12 mouse cellular contexts compared by ENCODE assay signal in genomic region chr5:114309680-114310036, GRCm38 (mm10). TPM values are rescaled to one million over a fixed set of nuclear protein-coding genes. Genes with fewer than 3 reads are reported as not detected.
DNase-seq lines count a peak whose midpoint lies in the region; ATAC-seq lines count a peak whose summit lies in the region.
"Had no signal": no experiment of that assay in that cellular context is flagged by ENCODE, and none has a peak within 500 bp of the region (broad histone marks: within the 10 kb centered on the region; RNA-seq: fewer than 3 reads in every experiment).

No protein-coding gene starts in this region.

- H3K9ac ChIP-seq in hindbrain, embryonic 13.5 days: no peak overlapping the region
- no peak overlapping the region for H3K9ac ChIP-seq in hindbrain, embryonic 16.5 days (ENCODE audit: low read depth, low read length)
- no peak overlapping the region for H3K9ac ChIP-seq in midbrain, embryonic 13.5 days (replicated peaks)
- no peak overlapping the region for H3K9ac ChIP-seq in midbrain, embryonic 14.5 days (replicated peaks; ENCODE audit: low read length)
- H3K9ac ChIP-seq in liver, embryonic 11.5 days (ENCODE audit: low read depth, low read length): no peak overlapping the region
- peak overlapping the region; percentile 55 for H3K9ac ChIP-seq in stomach, embryonic 16.5 days (ENCODE audit: low read length)
- H3K9ac ChIP-seq: embryonic facial prominence, embryonic 15.5 days had no signal

- H3K27me3 ChIP-seq in hindbrain, embryonic 13.5 days: peaks cover 69% of the 10 kb centered on the region
- peaks cover 6% of the 10 kb centered on the region; the same call in 1 of the 2 replicates for H3K27me3 ChIP-seq in hindbrain, embryonic 16.5 days (replicated peaks; ENCODE audit: control insufficient read depth, insufficient read depth, low read length)
- H3K27me3 ChIP-seq in midbrain, embryonic 13.5 days: peaks cover 58% of the 10 kb centered on the region
- H3K27me3 ChIP-seq in midbrain, embryonic 14.5 days (ENCODE audit: control insufficient read depth, insufficient read depth, low read length): peaks cover 14% of the 10 kb centered on the region; the same call in 1 of the 2 replicates
- no peaks in the 10 kb centered on the region; the same call in 1 of the 2 replicates for H3K27me3 ChIP-seq in liver, embryonic 11.5 days (replicated peaks; ENCODE audit: control insufficient read depth, insufficient read depth, low read length)
- no peaks in the 10 kb centered on the region for H3K27me3 ChIP-seq in stomach, embryonic 16.5 days (ENCODE audit: control insufficient read depth, insufficient read depth, low read length)
- H3K27me3 ChIP-seq: embryonic facial prominence, embryonic 15.5 days had no signal

- DNase-seq in midbrain, embryonic 14.5 days: no peak
- no peak for DNase-seq in liver, embryonic 11.5 days (ENCODE audit: low spot score)
- DNase-seq in left cerebral cortex, adult 11 months (ENCODE audit: low spot score): no peak
- DNase-seq in cerebellum, adult 11-12 months: no peak
- DNase-seq: cerebellum, adult 9-11 months had no signal

- H3K36me3 ChIP-seq in hindbrain, embryonic 13.5 days: no peaks in the 10 kb centered on the region
- H3K36me3 ChIP-seq in hindbrain, embryonic 16.5 days (ENCODE audit: control insufficient read depth, insufficient read depth, low read length): no peaks in the 10 kb centered on the region
- no peaks in the 10 kb centered on the region for H3K36me3 ChIP-seq in midbrain, embryonic 13.5 days
- H3K36me3 ChIP-seq in midbrain, embryonic 14.5 days (ENCODE audit: control insufficient read depth, insufficient read depth, low read length): no peaks in the 10 kb centered on the region
- no peaks in the 10 kb centered on the region for H3K36me3 ChIP-seq in liver, embryonic 11.5 days (ENCODE audit: control insufficient read depth, insufficient read depth, low read length)
- no peaks in the 10 kb centered on the region for H3K36me3 ChIP-seq in stomach, embryonic 16.5 days (ENCODE audit: control insufficient read depth, insufficient read depth, low read length)
- H3K36me3 ChIP-seq: embryonic facial prominence, embryonic 15.5 days had no signal

- H3K4me3 ChIP-seq in hindbrain, embryonic 13.5 days: no peak overlapping the region
- no peak overlapping the region for H3K4me3 ChIP-seq in hindbrain, embryonic 16.5 days (ENCODE audit: low read length)
- no peak overlapping the region for H3K4me3 ChIP-seq in midbrain, embryonic 13.5 days (replicated peaks)
- H3K4me3 ChIP-seq in midbrain, embryonic 14.5 days (replicated peaks; ENCODE audit: low read depth, low read length): no peak overlapping the region
- H3K4me3 ChIP-seq in liver, embryonic 11.5 days (ENCODE audit: low read depth, low read length): no peak overlapping the region
- H3K4me3 ChIP-seq in stomach, embryonic 16.5 days (replicated peaks; ENCODE audit: low read length): peak overlapping the region; percentile 34
- H3K4me3 ChIP-seq: embryonic facial prominence, embryonic 15.5 days had no signal

- H3K4me1 ChIP-seq in hindbrain, embryonic 13.5 days (replicated peaks): peaks cover 5% of the 10 kb centered on the region; the same call in 1 of the 2 replicates
- no peaks in the 10 kb centered on the region; the same call in 1 of the 2 replicates for H3K4me1 ChIP-seq in hindbrain, embryonic 16.5 days (ENCODE audit: control insufficient read depth, insufficient read depth, low read depth, low read length)
- 0 out of 2 replicates have a peak, but pooled peaks cover under 1% of the 10 kb centered on the region for H3K4me1 ChIP-seq in midbrain, embryonic 13.5 days (replicated peaks)
- no peaks in the 10 kb centered on the region for H3K4me1 ChIP-seq in midbrain, embryonic 14.5 days (ENCODE audit: control insufficient read depth, insufficient read depth, low read length)
- H3K4me1 ChIP-seq in liver, embryonic 11.5 days (replicated peaks; ENCODE audit: control insufficient read depth, insufficient read depth, low read length): no peaks in the 10 kb centered on the region
- H3K4me1 ChIP-seq in stomach, embryonic 16.5 days (ENCODE audit: control insufficient read depth, insufficient read depth, low read length): peaks cover 7% of the 10 kb centered on the region

- peak overlapping the region; percentile 13; the same call in 1 of the 2 replicates for H3K4me2 ChIP-seq in hindbrain, embryonic 13.5 days
- no peak overlapping the region for H3K4me2 ChIP-seq in hindbrain, embryonic 16.5 days (ENCODE audit: low read length)
- peak overlapping the region; percentile 13; the same call in 1 of the 2 replicates for H3K4me2 ChIP-seq in midbrain, embryonic 13.5 days (replicated peaks)
- H3K4me2 ChIP-seq in midbrain, embryonic 14.5 days (ENCODE audit: low read length): no peak overlapping the region
- peak overlapping the region; percentile 49 for H3K4me2 ChIP-seq in liver, embryonic 11.5 days
- peak overlapping the region; percentile 69 for H3K4me2 ChIP-seq in stomach, embryonic 16.5 days (ENCODE audit: low read depth, low read length)
- H3K4me2 ChIP-seq: embryonic facial prominence, embryonic 15.5 days had no signal

- WGBS in hindbrain, embryonic 13.5 days: 51% methylated on average over 11 of the region's 11 CpGs
- WGBS in hindbrain, embryonic 16.5 days: 51% methylated on average over 11 of the region's 11 CpGs
- 39% methylated on average over 11 of the region's 11 CpGs for WGBS in midbrain, embryonic 13.5 days
- 21% methylated on average over 11 of the region's 11 CpGs for WGBS in midbrain, embryonic 14.5 days
- WGBS in liver, embryonic 11.5 days: 63% methylated on average over 11 of the region's 11 CpGs
- 12% methylated on average over 11 of the region's 11 CpGs for WGBS in stomach, embryonic 16.5 days

- no peak for ATAC-seq in hindbrain, embryonic 13.5 days (ENCODE audit: low FRiP score)
- no peak for ATAC-seq in hindbrain, embryonic 16.5 days
- peak; percentile 28; the same call in 1 of the 2 replicates for ATAC-seq in midbrain, embryonic 13.5 days
- ATAC-seq in midbrain, embryonic 14.5 days (ENCODE audit: low FRiP score, low TSS enrichment): no peak
- no peak for ATAC-seq in liver, embryonic 11.5 days (replicated peaks; ENCODE audit: low FRiP score)
- no peak for ATAC-seq in stomach, embryonic 16.5 days (ENCODE audit: insufficient read depth, low FRiP score)

- no peak overlapping the region for H3K27ac ChIP-seq in hindbrain, embryonic 13.5 days
- no peak overlapping the region for H3K27ac ChIP-seq in hindbrain, embryonic 16.5 days (ENCODE audit: low read depth, low read length)
- no peak overlapping the region for H3K27ac ChIP-seq in midbrain, embryonic 13.5 days
- no peak overlapping the region for H3K27ac ChIP-seq in midbrain, embryonic 14.5 days (replicated peaks; ENCODE audit: low read depth, low read length)
- no peak overlapping the region for H3K27ac ChIP-seq in liver, embryonic 11.5 days (ENCODE audit: low read depth, low read length)
- no peak overlapping the region for H3K27ac ChIP-seq in stomach, embryonic 16.5 days (ENCODE audit: low read length)
- H3K27ac ChIP-seq: embryonic facial prominence, embryonic 15.5 days; macrophage had no signal

- H3K9me3 ChIP-seq in hindbrain, embryonic 13.5 days: no peaks in the 10 kb centered on the region
- H3K9me3 ChIP-seq in hindbrain, embryonic 16.5 days (ENCODE audit: control insufficient read depth, low read length): no peaks in the 10 kb centered on the region
- no peaks in the 10 kb centered on the region for H3K9me3 ChIP-seq in midbrain, embryonic 13.5 days
- H3K9me3 ChIP-seq in midbrain, embryonic 14.5 days (ENCODE audit: control insufficient read depth, low read length): no peaks in the 10 kb centered on the region
- no peaks in the 10 kb centered on the region for H3K9me3 ChIP-seq in liver, embryonic 11.5 days (ENCODE audit: control insufficient read depth, low read length)
- no peaks in the 10 kb centered on the region for H3K9me3 ChIP-seq in stomach, embryonic 16.5 days (replicated peaks; ENCODE audit: control insufficient read depth, low read length)
- H3K9me3 ChIP-seq: embryonic facial prominence, embryonic 15.5 days had no signal

RNA-seq across cellular contexts. Expression of gene Myo1h, which starts 20.7 kb away (rescaled TPM):
- polyA plus RNA-seq in hindbrain, embryonic 13.5 days (2015; fragmentation: Nextera tagmentation; extraction: Ambion mirVana): 0.93 and 1.3 TPM in 2 replicates
- polyA plus RNA-seq in hindbrain, embryonic 16.5 days (2015; fragmentation: Nextera tagmentation; extraction: Ambion mirVana): 0.85 and 1.0 TPM in 2 replicates
- polyA plus RNA-seq in midbrain, embryonic 13.5 days (2015; fragmentation: Nextera tagmentation; extraction: Ambion mirVana): 0.58 and 0.93 TPM in 2 replicates
- 0.34 and 0.74 TPM in 2 replicates for polyA plus RNA-seq in midbrain, embryonic 14.5 days (2014; fragmentation: Nextera tagmentation; extraction: Ambion mirVana)
- 0.40 and 0.45 TPM in 2 replicates for polyA plus RNA-seq in liver, embryonic 11.5 days (2014; fragmentation: Nextera tagmentation; extraction: Ambion mirVana)
- 6.0 and 7.5 TPM in 2 replicates for polyA plus RNA-seq in stomach, embryonic 16.5 days (2015; fragmentation: Nextera tagmentation; extraction: Ambion mirVana)

RNA-seq across cellular contexts. Expression of gene Foxn4, which starts 36.1 kb away (rescaled TPM):
- polyA plus RNA-seq in hindbrain, embryonic 13.5 days (2015; fragmentation: Nextera tagmentation; extraction: Ambion mirVana): 1.0 and 2.9 TPM in 2 replicates
- polyA plus RNA-seq in hindbrain, embryonic 16.5 days (2015; fragmentation: Nextera tagmentation; extraction: Ambion mirVana): 0.11 and 0.29 TPM in 2 replicates
- 3.6 and 4.0 TPM in 2 replicates for polyA plus RNA-seq in midbrain, embryonic 13.5 days (2015; fragmentation: Nextera tagmentation; extraction: Ambion mirVana)
- 0.36 and 1.5 TPM in 2 replicates for polyA plus RNA-seq in midbrain, embryonic 14.5 days (2014; fragmentation: Nextera tagmentation; extraction: Ambion mirVana)
- polyA plus RNA-seq in liver, embryonic 11.5 days (2014; fragmentation: Nextera tagmentation; extraction: Ambion mirVana): not detected in 2 replicates
- 0.13 TPM in 1 of 2 replicates, not detected in the other for polyA plus RNA-seq in stomach, embryonic 16.5 days (2015; fragmentation: Nextera tagmentation; extraction: Ambion mirVana)
- polyA plus RNA-seq: frontal cortex, adult 2 months; macrophage had no signal

Comparison
In these comparisons a context has a peak if more than half of its experiments do, and no peak if none do; other contexts are left out.
1. H3K4me2 ChIP-seq: peak in hindbrain, embryonic 13.5 days (single experiment), midbrain, embryonic 13.5 days (single experiment), liver, embryonic 11.5 days (single experiment) and stomach, embryonic 16.5 days (single experiment); none in hindbrain, embryonic 16.5 days (single experiment) and midbrain, embryonic 14.5 days (single experiment).